Mouse (Mus musculus) liver, adult 2 months (tissue): ENCODE measurements at regions not wholly inside any gene's neighbourhood (a gene's known extent, or its start where the extent isn't known, plus 50 kb on each side); places are given as distances from the start of the nearest gene placed in this dataset.

Source experiments
- CTCF ChIP-seq: fragments of 200-500 bp; IDR thresholded peaks from 2 replicates; pipeline ENCODE4 v1.5.1; 2011; ENCODE audit warnings: low read depth, low read length, control low read depth
- POLR2A ChIP-seq: fragments of 200-500 bp; IDR thresholded peaks from 2 replicates; pipeline ENCODE4 v1.6.1; 2011; ENCODE audit warnings: low read length, control low read depth; ENCODE audit not compliant: insufficient read depth; ENCODE audit errors: extremely low read depth

GRCm38 (mm10) chr9:41522302-41522701 lies 360.8 kb upstream of the Ubash3b start:
- TF ChIP-seq POLR2A: no peak
- TF ChIP-seq CTCF: no peak
